Mouse (Mus musculus) liver, embryonic 15.5 days (tissue): ENCODE measurements around the gene Dnase1l3. TPM values are rescaled to one million over a fixed set of nuclear protein-coding genes. Genes with fewer than 3 reads are reported as not detected.

Experiments used
- ATAC-seq: fragments of 200-750 bp; cut with Nextera tagmentation; 2 replicates; pipeline ENCODE4 v1.8.0; 2017; ENCODE audit warnings: moderate number of reproducible peaks, mild to moderate bottlenecking, moderate library complexity; ENCODE audit not compliant: insufficient read depth
- H3K27ac ChIP-seq: fragments of 300-500 bp; sonication (generic); replicated peaks from 2 replicates; pipeline ENCODE4 v1.5.1; 2015; ENCODE audit warnings: mild to moderate bottlenecking, inconsistent platforms
- H3K27me3 ChIP-seq: fragments of 300-500 bp; sonication (generic); 2 replicates; pipeline ENCODE4 v1.6.1; 2015; ENCODE audit warnings: mild to moderate bottlenecking, inconsistent platforms
- H3K36me3 ChIP-seq: fragments of 300-500 bp; sonication (generic); replicated peaks from 2 replicates; pipeline ENCODE4 v1.6.1; 2015; ENCODE audit warnings: moderate library complexity, mild to moderate bottlenecking, inconsistent platforms
- H3K4me1 ChIP-seq: fragments of 300-500 bp; sonication (generic); replicated peaks from 2 replicates; pipeline ENCODE4 v1.6.1; 2015; ENCODE audit warnings: inconsistent platforms
- H3K4me2 ChIP-seq: fragments of 300-500 bp; sonication (generic); 2 replicates; pipeline ENCODE4 v1.6.1; 2015; ENCODE audit warnings: moderate library complexity, mild to moderate bottlenecking, inconsistent platforms
- H3K4me3 ChIP-seq: fragments of 300-500 bp; sonication (generic); replicated peaks from 2 replicates; pipeline ENCODE4 v1.5.1; 2015; ENCODE audit warnings: mild to moderate bottlenecking, inconsistent platforms
- H3K9ac ChIP-seq: fragments of 300-500 bp; sonication (generic); 2 replicates; pipeline ENCODE4 v1.6.1; 2015; ENCODE audit warnings: moderate library complexity, mild to moderate bottlenecking, inconsistent platforms
- H3K9me3 ChIP-seq: fragments of 300-500 bp; sonication (generic); replicated peaks from 2 replicates; pipeline ENCODE4 v1.6.1; 2016; ENCODE audit warnings: inconsistent platforms
- WGBS: fragments of 180-500 bp; shearing (Covaris S2); methylation state at CpG from one replicate; pipeline ENCODE4 v1.1.7; 2015; ENCODE audit warnings: mixed read lengths; ENCODE audit not compliant: insufficient replicate concordance; 5-methylcytosine and 5-hydroxymethylcytosine counted together
- polyA plus RNA-seq: library from polyadenylated mRNA; unstranded; fragments of >200 nt; fragmentation: Nextera tagmentation; extraction: Ambion mirVana; gene quantifications from 2 replicates; pipeline ENCODE4 v1.2.1, GENCODE M21; 2015

Gene Dnase1l3
- polyA plus RNA-seq, 1 experiment from 2014 or later, result 3.9 TPM

DNA sequence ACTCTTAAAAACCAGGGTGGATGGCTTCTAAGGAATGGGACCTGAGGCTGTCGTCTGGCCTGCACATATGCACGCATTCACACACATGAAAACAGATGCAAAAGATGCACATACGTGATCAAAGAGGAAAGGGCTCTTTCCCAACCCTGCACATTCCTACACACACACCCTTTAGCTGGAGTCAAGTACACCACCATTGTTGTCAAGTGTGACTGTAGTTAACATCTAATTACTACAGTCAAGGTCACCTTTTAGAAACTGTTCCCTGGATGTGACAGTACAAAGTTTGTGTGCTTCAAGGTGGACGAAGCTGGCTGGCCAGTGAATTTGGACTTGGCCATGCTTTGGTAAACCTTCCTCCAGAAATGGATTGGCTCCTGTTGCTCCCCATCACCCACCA, 62.2 kb downstream of the Dnase1l3 start:
- Histone ChIP-seq H3K4me3 (no peak overlapping the region), H3K36me3 (0 out of 2 replicates have a peak, but pooled peaks cover 17% of the 10 kb centered on the region), H3K4me1 (peaks cover 8% of the 10 kb centered on the region), H3K27ac (no peak overlapping the region), H3K9ac (no peak overlapping the region), H3K27me3 (no peaks in the 10 kb centered on the region), H3K4me2 (no peak overlapping the region), H3K9me3 (no peaks in the 10 kb centered on the region)
- ATAC-seq, result no peak
- WGBS, result 70% methylated on average over 4 of the region's 4 CpGs

GRCm38 (mm10) chr14:7929029-7929428, 65.3 kb downstream of the Dnase1l3 start:
- no peaks in the 10 kb centered on the region for H3K9me3 ChIP-seq
- ATAC-seq, result no peak
- no peak overlapping the region for H3K4me2 ChIP-seq
- H3K4me1 ChIP-seq, result peaks cover 8% of the 10 kb centered on the region
- no peaks in the 10 kb centered on the region for H3K27me3 ChIP-seq
- 0 out of 2 replicates have a peak, but pooled peaks cover 23% of the 10 kb centered on the region for H3K36me3 ChIP-seq
- WGBS, result 10% methylated on average over 7 of the region's 7 CpGs
- H3K9ac ChIP-seq, result no peak overlapping the region
- no peak overlapping the region for H3K4me3 ChIP-seq
- H3K27ac ChIP-seq, result no peak overlapping the region

DNA sequence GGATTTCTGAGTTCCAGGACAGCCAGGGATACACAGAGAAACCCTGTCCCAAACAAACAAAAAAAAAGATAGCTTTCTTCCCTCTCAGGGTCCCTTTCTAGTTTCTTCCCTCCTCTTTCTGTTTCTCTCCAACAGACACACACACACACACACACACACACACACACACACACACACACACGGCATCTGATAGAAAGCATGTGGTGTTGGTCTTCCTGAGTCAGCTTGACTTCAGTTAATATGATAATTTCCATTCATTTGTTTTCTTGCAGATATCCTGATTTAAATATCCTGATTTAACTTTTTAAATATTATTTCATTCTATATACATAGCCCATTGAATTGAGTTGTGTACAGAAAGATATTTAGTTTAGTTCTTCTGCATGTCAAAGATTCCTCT, 66.0 kb downstream of the Dnase1l3 start:
- peaks cover 24% of the 10 kb centered on the region; the same call in 1 of the 2 replicates for H3K36me3 ChIP-seq
- peaks cover 4% of the 10 kb centered on the region for H3K4me1 ChIP-seq
- H3K9ac ChIP-seq, result no peak overlapping the region
- WGBS, result 13% methylated on average over 1 of the region's 1 CpGs
- H3K27me3 ChIP-seq, result no peaks in the 10 kb centered on the region
- no peak for ATAC-seq
- no peak overlapping the region for H3K4me3 ChIP-seq
- H3K9me3 ChIP-seq, result no peaks in the 10 kb centered on the region
- no peak overlapping the region for H3K4me2 ChIP-seq
- no peak overlapping the region for H3K27ac ChIP-seq

DNA sequence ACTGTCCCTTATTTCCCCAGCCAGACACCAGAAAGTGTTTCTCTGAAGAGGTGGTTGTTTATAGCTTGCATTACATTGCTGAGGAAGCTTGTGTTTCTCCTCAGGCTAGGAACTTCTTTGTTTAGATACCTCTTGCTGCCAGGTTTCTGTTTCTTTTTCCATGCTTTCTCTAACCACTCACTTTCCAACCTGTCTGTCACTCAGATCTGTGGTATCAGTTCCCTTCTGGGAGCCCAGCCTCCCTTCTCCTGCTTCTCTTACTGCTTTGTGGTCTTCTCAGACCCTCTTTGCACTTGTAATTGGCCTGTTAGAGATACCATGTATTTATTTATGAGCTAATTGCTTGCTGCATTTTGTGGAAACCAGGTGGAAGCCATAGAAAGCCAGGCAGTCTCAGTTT, 70.7 kb downstream of the Dnase1l3 start:
- Histone ChIP-seq H3K4me1 (peaks cover 5% of the 10 kb centered on the region), H3K4me3 (no peak overlapping the region), H3K27ac (no peak overlapping the region), H3K27me3 (no peaks in the 10 kb centered on the region), H3K9ac (no peak overlapping the region), H3K36me3 (peaks cover 20% of the 10 kb centered on the region; the same call in 1 of the 2 replicates), H3K4me2 (no peak overlapping the region), H3K9me3 (no peaks in the 10 kb centered on the region)
- ATAC-seq, result no peak

- Histone ChIP-seq H3K4me1 (peaks cover 16% of the 10 kb centered on the region), H3K4me3 (no peak overlapping the region), H3K27me3 (no peaks in the 10 kb centered on the region), H3K4me2 (no peak overlapping the region), H3K36me3 (peaks cover 28% of the 10 kb centered on the region; the same call in 1 of the 2 replicates), H3K27ac (no peak overlapping the region), H3K9me3 (no peaks in the 10 kb centered on the region), H3K9ac (no peak overlapping the region)
- WGBS, result 39% methylated on average over 5 of the region's 5 CpGs
- ATAC-seq, result no peak
Measured at GRCm38 (mm10) chr14:7921459-7921858, 72.9 kb downstream of the Dnase1l3 start.

DNA sequence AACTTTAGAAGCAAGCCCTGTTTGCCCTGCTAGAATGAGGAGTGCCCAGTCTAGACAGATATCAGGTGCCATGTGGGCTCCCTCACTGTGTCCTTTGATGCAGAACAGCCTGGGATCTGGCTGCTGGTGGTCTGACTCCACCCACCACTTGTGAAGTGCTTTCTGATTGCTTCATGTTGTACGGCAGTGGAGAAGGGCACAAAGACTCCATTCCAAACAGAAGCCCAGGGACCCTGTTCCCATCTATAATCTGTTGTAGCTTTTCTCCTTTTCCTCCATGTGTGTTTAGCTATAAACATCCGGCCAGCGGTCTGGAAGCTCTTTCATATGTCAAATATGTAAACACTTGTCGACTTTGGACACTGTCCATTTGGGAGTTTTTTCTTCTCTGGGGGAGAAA, 74.5 kb downstream of the Dnase1l3 start:
- WGBS, result 54% methylated on average over 4 of the region's 4 CpGs
- Histone ChIP-seq H3K9me3 (no peaks in the 10 kb centered on the region), H3K36me3 (peaks cover 30% of the 10 kb centered on the region; the same call in 1 of the 2 replicates), H3K4me2 (no peak overlapping the region), H3K27me3 (no peaks in the 10 kb centered on the region), H3K9ac (no peak overlapping the region), H3K27ac (no peak overlapping the region), H3K4me1 (peaks cover 16% of the 10 kb centered on the region), H3K4me3 (no peak overlapping the region)
- ATAC-seq, result no peak

GRCm38 (mm10) chr14:7919309-7919708, 75.1 kb downstream of the Dnase1l3 start:
- Histone ChIP-seq H3K4me2 (no peak overlapping the region), H3K4me1 (peaks cover 16% of the 10 kb centered on the region), H3K36me3 (peaks cover 30% of the 10 kb centered on the region; the same call in 1 of the 2 replicates), H3K4me3 (no peak overlapping the region), H3K27ac (no peak overlapping the region), H3K27me3 (no peaks in the 10 kb centered on the region), H3K9me3 (no peaks in the 10 kb centered on the region), H3K9ac (no peak overlapping the region)
- ATAC-seq, result no peak
- WGBS, result 61% methylated on average over 5 of the region's 5 CpGs

DNA sequence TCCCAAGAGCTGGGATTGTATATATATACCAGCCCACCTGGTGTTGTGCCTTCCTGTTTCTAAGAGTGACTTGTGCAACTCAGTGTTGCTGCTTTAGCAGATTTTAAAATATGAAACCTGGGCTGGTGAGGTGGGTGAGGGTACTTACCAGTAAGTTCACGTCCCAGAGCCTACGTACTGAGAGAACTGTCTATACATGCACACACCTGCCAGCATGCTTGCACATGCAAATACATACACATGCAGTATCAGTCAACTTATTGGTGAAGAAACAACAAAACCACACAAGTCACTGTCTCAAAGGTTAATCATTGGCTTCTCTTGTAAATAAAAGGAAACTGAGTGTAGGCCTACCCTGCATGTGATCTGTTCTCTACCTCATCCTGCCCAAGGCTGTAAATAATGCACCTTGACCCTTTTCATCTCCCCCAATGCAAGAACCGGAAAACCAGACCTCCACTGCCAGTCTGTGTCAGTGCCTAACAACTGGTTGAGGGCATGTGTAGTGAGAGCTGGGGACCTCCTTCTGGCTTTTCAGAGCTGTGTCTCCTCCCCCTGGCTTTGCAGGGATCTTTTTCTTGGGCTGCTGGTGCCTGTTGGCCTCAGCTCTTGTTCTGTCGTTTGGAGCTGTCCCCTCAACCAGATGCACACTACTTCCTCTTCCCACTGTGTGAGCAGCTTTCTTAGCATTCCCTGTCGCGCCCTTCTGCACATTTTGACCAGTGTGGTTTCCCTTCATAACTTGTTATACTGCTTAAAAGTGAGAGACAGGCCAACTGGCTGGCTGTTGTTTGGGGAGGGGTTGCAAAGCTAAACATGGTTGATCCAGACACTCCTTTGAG, 76.0 kb downstream of the Dnase1l3 start:
- Histone ChIP-seq H3K4me1 (peaks cover 16% of the 10 kb centered on the region), H3K9me3 (no peaks in the 10 kb centered on the region), H3K4me3 (no peak overlapping the region), H3K4me2 (no peak overlapping the region), H3K27me3 (no peaks in the 10 kb centered on the region), H3K36me3 (peaks cover 27% of the 10 kb centered on the region; the same call in 1 of the 2 replicates), H3K27ac (0 out of 2 replicates have a peak overlapping the region, but pooled peaks have one; percentile 41), H3K9ac (no peak overlapping the region)
- WGBS, result 45% methylated on average over 6 of the region's 6 CpGs
- ATAC-seq, result no peak

Other genes starting within 250 kb of the Dnase1l3 start
- not detected in 2 replicates for gene Gm26661, start 203.0 kb downstream of the Dnase1l3 start, polyA plus RNA-seq
- gene Flnb, start 176.6 kb downstream of the Dnase1l3 start, polyA plus RNA-seq, result 3.6 and 4.2 TPM in 2 replicates
- not detected in 2 replicates for gene Gm45521, start 37.3 kb downstream of the Dnase1l3 start, polyA plus RNA-seq
- 8.1 and 8.5 TPM in 2 replicates for gene Abhd6, start 8.3 kb upstream of the Dnase1l3 start, polyA plus RNA-seq
- gene Rpp14, start 85.8 kb upstream of the Dnase1l3 start, polyA plus RNA-seq, result 19.9 and 22.0 TPM in 2 replicates
- gene Pxk, start 103.6 kb upstream of the Dnase1l3 start, polyA plus RNA-seq, result 11.3 and 12.1 TPM in 2 replicates
- gene Pdhb, start 178.5 kb upstream of the Dnase1l3 start, polyA plus RNA-seq, result 103 and 108 TPM in 2 replicates
- gene Kctd6, start 219.6 kb upstream of the Dnase1l3 start, polyA plus RNA-seq, result 5.7 and 6.0 TPM in 2 replicates